ENCODE assay signal across 11 mouse cellular contexts in the genomic region with DNA sequence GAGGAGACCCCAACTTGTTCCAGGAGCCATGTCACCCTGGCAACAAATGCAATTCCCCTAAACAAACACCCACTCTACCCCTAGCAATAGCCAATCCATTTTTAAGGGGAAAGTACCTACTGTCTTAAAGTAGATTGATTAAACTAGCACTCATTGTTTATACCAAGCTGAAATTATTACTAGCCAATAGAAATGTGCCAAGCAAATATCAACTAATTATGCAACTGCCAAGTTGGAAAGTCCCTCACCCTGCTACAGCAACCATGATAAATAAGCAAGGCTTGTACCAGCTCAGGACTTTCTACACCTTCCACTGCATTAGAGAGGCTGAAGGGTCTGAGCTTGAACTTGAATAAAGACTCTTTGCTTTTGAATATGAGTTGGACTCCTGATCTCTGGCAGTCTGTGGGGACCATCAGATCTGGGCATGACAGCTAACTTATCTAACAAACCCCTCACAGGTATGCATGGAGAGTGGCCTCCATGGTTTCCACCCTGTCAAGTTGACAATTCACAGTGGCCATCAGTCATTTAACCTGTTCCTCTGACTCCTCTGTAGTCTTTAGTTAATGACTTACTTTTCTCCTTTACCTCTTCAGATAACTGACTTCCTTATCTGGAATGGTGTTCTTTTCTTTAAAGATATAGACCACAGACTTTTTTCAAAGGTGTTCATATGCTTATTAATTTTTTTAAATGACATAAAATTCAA.
"Had no signal": no experiment of that assay in that cellular context is flagged by ENCODE, and none has a peak within 500 bp of the region (broad histone marks: within the 10 kb centered on the region; RNA-seq: fewer than 3 reads in every experiment).

No protein-coding gene starts in this region.

- ATAC-seq: liver, postnatal 0 days; lung, postnatal 0 days; midbrain, embryonic 15.5 days had no signal

- DNase-seq: kidney, postnatal 14 days; kidney, postnatal 4 days; left cerebral cortex, postnatal 4 days; liver, postnatal 0 days; lung, embryonic 14.5 days; retina, postnatal 1 day; right cerebral cortex, postnatal 25 days; spleen, adult 18-20 months; thymus, postnatal 36 days had no signal
